Mouse (Mus musculus) induced T-regulatory cell, adult 2 months (primary cell): Measurements from ENCODE around the gene Hirip3.

Experiments used
- DNase-seq: peaks from one replicate; pipeline ENCODE4 v3.0.0-alpha.2; 2012; ENCODE audit warnings: low read depth

Hirip3 gene

GRCm38 (mm10) chr7:126861429-126862130 lies at the start of gene Hirip3:
Gene Hirip3 (plus strand): TSS chr7:126861972.
- peak; percentile 97 for DNase-seq

- no peak for DNase-seq
These were observed 46.0 kb upstream of the Hirip3 start for GRCm38 (mm10) chr7:126815726-126816222.

GRCm38 (mm10) chr7:126816494-126816893 lies 45.3 kb upstream of the Hirip3 start:
- no peak for DNase-seq

GRCm38 (mm10) chr7:126817595-126817994 lies 44.2 kb upstream of the Hirip3 start:
- DNase-seq = no peak

GRCm38 (mm10) chr7:126818818-126819217 lies 43.0 kb upstream of the Hirip3 start:
- no peak for DNase-seq

GRCm38 (mm10) chr7:126821835-126822511 lies 39.8 kb upstream of the Hirip3 start:
- DNase-seq = peak; percentile 90

- DNase-seq = no peak
These were observed 39.0 kb upstream of the Hirip3 start for GRCm38 (mm10) chr7:126822741-126823140.

- DNase-seq = no peak
These were observed 38.5 kb upstream of the Hirip3 start for GRCm38 (mm10) chr7:126823202-126823711.

- no peak for DNase-seq
These were observed 37.8 kb upstream of the Hirip3 start for GRCm38 (mm10) chr7:126823940-126824339.

GRCm38 (mm10) chr7:126825403-126825802 lies 36.4 kb upstream of the Hirip3 start:
- peak; percentile 51 for DNase-seq

GRCm38 (mm10) chr7:126825952-126826351 lies 35.8 kb upstream of the Hirip3 start:
- DNase-seq = no peak

- no peak for DNase-seq
These were observed 30.2 kb upstream of the Hirip3 start, which contains the start of gene 4930451I11Rik for GRCm38 (mm10) chr7:126831539-126831938. Gene 4930451I11Rik (minus strand): TSS chr7:126831639.

GRCm38 (mm10) chr7:126832036-126832598 lies 29.7 kb upstream of the Hirip3 start:
- DNase-seq = peak; percentile 88

GRCm38 (mm10) chr7:126833294-126833693 lies 28.5 kb upstream of the Hirip3 start:
- DNase-seq = no peak

GRCm38 (mm10) chr7:126843276-126843675 lies 18.5 kb upstream of the Hirip3 start:
- DNase-seq = no peak

- DNase-seq = no peak
These were observed 16.3 kb upstream of the Hirip3 start for GRCm38 (mm10) chr7:126845516-126845915.

- DNase-seq = no peak
These were observed 14.7 kb upstream of the Hirip3 start, which contains the start of gene Doc2a for GRCm38 (mm10) chr7:126847116-126847420. Gene Doc2a (plus strand): TSS chr7:126847416.

- DNase-seq = peak; percentile 20
These were observed 14.1 kb upstream of the Hirip3 start for GRCm38 (mm10) chr7:126847421-126848398.

GRCm38 (mm10) chr7:126848794-126849193 lies 13.0 kb upstream of the Hirip3 start:
- DNase-seq = no peak

GRCm38 (mm10) chr7:126850161-126850560 lies 11.6 kb upstream of the Hirip3 start:
- no peak for DNase-seq

GRCm38 (mm10) chr7:126851192-126851591 lies 10.6 kb upstream of the Hirip3 start:
- no peak for DNase-seq

GRCm38 (mm10) chr7:126853454-126853853 lies 8.3 kb upstream of the Hirip3 start:
- DNase-seq = no peak
